Mouse (Mus musculus) adipocyte (in vitro differentiated cells): ENCODE measurements around the gene Vamp2.
"Not testable (repeated sequence)": the region's sequence is repeated elsewhere in the genome, so short reads cannot be mapped to it uniquely, and the experiment has no call there.

ENCODE experiments used
- DNase-seq: peaks from one replicate; pipeline ENCODE4 v3.0.0-alpha.2; 2016; ENCODE audit warnings: low spot score

Gene Vamp2

DNA sequence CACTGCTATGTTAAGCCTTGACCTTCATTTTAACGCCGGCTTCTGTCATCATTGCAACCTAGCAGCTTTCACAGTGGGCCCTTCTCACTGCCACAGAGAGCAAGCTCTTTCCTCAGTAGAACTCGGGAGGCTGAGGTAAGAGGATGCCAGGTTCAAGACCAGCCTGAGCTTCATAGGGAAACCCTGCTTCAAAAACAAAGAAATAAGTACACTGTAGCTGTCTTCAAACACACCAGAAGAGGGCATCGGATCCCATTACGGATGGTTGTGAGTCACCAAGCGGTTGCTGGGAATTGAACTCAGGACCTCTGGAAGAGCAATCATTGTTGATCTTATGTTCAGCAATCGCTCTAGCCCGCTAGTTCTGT lies 7.5 kb upstream of the Vamp2 start:
- no peak for DNase-seq

DNA sequence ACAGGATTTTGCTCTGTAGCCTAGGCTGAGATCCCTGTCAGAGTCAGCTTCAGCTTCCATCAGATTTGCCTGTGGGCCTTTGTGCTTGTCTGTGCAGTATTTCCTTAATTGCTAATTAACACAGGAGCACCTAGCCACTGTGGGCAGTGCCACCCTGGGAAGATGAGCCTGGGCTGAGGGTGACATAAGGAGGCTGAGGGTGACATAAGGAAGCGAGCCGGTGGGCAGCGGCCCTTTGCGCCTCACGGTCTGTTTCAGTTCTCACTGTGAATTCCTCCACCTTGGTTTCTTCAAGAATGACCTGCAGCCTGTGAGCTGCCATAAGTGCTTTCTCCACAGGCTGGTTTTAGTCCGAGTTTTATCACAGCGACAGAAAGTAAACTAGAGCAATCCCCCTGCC lies 6.7 kb upstream of the Vamp2 start:
- DNase-seq: no peak

DNA sequence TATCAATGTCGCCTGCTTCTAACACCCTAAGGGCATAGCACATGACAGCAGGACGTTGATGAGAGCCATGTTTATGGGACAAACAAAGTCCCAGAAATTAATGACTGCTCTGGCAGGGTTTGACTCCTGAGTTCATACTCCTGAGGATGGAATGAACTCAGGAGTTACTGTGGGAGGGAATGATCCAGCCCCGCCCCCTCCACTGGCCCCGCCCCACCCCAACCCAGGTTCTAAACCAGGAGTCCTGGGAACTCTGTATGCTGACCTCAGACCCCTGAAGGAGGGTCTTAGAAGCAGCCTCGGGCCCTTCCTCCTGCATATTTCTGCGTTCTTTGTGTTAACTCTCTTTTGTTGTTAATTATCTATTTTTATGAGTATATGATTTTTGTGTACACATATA lies 2.7 kb upstream of the Vamp2 start:
- DNase-seq: no peak

DNA sequence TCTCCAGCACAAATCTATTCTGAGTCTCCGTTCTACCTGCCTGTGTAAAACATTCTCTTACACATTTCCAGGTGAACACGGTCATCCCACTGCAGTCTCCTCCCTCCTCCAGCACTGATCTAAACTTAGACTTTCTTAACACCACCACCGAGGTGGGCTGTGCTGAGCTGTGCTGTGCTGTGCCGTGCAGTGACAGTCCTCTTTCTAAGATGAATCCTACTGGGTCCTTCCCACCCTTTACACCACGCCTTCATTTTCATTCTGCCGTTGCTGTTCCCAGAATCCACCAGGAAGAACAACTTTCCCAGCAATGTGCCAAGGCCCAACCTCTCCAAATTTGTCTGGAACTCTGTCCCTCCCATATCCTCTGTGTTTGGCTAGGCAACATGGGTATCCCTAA lies 1.9 kb upstream of the Vamp2 start:
- DNase-seq: no peak

DNA sequence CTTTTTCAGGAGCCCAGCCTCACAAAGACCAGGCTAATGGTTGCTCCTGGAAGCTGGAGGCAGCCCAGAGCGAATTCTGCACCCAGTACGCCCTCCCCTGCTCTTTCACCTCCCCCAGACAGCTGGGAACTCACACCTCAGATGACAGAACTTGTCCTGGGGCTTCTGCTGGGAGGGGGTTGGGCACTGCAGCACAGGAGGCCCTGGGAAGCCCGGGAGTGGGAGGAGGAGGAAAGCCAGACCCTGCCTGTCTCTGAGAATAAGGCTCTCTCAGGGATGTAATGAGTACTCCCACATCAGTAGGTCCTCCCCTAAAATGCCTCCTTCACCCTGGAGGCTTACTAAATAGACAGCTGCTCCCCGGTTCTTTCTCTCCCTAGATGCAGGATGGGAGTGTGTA lies 1.2 kb upstream of the Vamp2 start:
- DNase-seq: no peak

DNA sequence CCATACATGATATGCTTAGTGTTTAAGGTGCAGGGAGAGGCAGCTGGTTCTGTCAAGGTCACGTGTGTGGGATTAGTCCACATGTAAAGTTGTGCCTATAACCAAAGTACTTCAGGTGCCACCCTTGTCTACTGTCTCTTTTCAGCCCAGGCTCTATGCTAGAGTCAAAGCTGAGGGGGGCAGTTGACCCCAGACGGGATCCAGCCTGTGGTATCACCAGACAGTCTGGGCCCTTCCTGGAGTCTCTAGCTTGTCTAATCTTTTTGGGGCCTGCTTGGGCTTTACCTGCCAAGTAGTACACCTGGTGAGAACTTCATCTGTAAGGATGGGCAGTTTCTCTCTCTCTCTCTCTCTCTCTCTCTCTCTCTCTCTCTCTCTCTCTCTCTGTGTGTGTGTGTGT lies 693 bp upstream of the Vamp2 start:
- no peak for DNase-seq

DNA sequence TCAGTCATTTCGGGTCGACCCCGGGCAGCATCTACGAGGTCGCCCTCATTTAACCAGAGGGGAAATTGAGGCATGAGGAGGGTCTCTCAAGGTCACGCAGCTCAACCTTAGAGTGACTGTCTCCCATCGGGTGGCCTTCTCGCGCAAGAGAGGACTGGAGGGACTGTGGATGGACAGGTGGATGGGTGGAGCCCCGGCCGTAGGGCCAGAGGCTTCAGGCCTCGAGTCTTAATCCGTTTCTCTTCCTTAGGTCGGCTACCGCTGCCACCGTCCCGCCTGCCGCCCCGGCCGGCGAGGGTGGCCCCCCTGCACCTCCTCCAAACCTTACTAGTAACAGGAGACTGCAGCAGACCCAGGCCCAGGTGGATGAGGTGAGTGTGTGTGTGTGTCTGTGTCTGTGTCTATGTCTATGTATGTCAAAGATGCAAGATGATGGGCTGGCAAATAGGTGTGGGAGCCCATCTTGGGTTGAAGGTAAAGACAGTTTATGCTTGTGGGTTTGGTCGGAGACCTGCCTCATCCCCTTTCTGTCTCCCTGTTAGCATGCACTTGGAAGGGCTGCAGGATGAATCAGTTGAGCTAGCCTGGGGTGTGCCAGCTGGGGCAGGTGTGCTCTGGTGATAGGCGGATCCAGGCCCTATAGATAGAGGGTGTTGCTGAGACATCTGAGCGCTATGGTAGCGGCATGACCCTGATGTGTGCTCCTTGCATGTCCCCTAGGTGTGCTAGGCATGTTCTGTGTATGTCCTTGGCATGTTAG lies 746 bp downstream of the Vamp2 start:
- DNase-seq: peak; percentile 39

DNA sequence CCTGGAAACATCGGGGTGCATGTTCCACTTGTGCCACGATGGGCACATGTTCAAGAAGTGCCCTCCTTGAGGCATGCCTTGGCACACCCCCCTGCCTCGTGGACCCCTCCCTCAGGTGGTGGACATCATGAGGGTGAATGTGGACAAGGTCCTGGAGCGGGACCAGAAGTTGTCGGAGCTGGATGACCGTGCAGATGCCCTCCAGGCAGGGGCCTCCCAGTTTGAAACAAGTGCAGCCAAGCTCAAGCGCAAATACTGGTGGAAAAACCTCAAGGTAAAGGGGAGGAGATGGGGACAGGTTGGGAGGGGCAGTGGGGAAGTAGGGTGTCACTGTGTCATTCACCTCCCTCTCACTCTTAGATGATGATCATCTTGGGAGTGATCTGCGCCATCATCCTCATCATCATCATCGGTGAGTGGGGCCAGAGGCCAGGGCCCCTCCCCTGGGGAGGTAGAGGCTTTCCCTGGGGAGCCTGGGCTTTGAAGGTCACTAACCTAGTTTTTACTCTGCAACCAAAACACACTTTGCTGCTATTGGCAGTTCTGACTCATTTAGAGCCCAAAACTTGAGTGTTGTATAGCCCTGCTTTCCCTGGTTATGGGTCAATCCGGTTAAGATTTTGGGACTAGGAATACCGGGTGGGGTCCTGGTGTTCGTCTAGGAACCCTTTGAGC lies 1.5 kb downstream of the Vamp2 start:
- DNase-seq: no peak

DNA sequence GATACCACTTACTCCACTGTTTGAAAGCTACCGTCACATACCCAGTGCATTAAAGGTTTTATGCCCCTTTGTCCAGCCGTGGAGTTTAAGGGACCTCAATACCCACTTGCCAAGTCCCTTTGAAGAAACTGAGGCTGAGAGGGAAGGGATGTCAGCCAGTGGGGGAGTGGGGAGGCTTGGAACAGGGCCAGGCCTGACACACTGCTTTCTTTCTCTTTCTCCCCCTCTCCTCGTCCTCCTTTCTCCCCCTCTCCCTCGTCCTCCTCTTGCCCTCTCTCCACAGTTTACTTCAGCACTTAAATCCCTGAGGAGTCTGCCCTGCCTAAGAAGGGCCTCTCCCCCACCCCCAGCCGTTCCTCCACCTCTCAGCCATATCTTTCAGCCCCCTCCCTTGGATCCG lies 2.1 kb downstream of the Vamp2 start:
- DNase-seq: no peak

DNA sequence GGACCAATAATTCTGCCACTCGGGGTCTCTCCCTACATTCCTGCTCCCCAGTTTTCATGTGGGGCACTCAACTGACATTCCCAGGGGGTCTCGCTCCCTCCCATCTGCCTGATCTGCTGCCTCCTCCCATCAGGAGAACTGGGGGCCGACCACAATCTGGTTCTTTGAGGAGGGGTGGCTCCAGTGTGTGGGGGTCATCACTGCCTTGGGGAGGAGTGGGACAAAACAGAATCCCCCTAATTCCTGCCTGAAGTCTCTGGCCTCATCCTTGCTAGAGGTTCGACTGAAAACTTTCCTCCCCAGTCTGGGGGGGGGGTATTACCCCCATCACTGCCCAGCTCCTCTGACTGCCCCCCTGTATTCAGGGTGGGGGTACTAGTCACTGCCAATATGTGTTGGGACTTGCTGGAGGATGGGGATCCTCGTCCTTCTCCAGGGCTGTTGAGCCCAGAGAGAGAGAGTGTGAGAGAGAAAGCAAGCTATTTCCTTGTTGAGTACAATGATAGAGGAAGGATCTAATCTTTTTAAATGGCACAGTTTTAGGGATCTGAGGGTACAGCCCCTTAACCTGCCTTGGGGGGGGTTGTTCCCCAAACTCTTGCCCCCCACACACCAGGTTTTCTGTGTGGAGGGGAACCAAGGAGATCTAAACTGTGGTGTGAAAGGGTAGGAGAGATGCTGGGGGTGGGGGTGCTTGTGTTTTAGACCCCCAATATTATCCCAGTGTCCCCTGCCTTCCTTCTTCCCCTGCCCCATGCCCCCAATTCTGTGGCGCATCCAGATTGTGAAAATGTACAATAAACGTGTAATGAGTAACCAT lies 3.5 kb downstream of the Vamp2 start:
- no peak for DNase-seq

DNA sequence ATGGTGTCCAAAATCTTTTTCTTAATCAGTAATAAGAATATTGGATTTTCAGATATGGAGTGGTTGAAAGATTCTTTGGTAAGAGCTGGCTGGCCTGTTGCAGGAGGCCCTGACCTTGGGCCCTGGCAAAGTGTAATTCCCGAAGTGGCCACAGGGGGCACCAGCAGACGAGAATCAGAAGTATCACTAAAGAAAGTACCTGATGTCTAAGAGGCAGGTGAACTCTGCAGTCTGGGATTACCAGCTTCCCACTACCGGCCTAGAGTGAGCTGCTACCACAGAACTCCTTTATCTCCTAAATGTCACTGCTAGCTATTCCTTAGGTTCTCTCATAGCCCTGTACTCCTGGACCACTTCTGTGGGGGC lies 4.1 kb downstream of the Vamp2 start:
- peak; percentile 86 for DNase-seq

DNA sequence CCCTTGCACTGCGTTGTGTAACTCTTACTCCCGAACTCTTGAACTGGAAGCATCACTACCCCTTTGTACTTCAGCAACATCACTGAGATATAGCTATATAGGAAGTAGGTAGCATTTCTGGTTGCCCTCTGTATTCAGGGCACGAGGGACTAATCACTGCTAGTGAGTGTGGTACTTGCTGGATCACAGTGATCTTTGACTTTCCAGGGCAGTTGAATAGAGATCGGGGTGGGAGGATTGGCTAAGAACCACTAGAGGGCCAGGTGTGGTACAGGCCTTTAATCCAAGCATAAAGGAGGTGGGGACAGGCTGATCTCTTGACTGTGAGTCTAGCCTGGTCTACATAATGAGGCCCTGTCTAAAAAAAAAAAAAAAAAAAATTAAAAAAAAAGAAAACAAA lies 4.6 kb downstream of the Vamp2 start:
- DNase-seq: no peak

DNA sequence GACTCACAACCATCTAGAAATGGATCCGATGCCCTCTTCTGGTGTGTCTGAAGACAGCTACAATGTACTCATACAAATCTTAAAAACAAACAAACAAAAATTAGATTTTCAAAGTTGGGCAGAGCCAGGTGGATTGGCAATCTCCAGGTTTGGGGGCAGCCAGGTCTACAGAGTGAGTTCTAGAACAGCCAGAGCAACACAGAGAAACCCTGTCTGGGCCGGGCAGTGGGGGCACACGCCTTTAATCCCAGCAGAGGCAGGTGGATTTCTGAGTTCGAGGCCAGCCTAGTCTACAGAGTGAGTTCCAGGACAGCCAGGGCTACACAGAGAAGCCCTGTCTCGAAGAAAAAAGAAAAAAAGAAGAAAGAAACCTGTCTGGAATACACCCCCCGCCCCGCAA lies 5.6 kb downstream of the Vamp2 start:
- not testable (repeated sequence) for DNase-seq

DNA sequence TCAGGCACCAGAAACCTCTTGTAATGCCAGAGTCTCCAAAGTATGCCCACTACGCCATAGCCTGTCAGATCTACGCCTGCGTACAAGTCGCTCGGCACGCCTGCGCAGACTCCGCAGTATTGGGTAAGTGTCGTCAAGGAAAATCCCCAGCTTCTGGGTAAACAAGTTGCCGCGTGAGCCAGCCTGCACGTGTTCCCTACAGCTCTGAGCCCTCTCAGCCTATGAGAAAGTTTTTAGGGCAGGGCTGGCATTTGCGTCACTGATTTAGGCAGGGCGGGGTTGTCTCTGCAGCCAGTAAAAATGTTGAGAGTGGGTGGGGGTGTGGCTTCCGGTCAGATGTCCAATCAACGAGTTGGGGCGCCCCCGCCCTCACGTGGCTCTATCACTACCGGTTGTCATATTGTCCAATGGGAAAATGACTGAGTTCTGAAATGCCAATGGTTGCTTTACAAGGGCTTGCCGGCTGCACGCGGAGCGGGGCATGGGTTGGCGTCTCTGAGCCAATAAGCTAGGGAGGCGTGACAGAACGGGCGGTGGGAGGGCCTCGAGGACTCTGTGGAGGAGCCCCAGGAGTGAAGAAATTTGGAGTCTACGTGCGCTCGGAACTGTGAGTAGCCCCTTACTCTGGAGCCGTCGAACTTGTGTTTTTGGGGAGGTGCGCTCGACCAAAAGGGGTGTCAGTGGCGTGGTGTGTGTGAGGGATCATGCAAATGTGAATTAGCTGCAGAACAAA lies 6.6 kb downstream of the Vamp2 start, which contains the start of gene Per1:
Gene Per1, plus strand, starts transcription at position 521 of the 733 bp plus-strand sequence.
- peak; percentile 100 for DNase-seq

DNA sequence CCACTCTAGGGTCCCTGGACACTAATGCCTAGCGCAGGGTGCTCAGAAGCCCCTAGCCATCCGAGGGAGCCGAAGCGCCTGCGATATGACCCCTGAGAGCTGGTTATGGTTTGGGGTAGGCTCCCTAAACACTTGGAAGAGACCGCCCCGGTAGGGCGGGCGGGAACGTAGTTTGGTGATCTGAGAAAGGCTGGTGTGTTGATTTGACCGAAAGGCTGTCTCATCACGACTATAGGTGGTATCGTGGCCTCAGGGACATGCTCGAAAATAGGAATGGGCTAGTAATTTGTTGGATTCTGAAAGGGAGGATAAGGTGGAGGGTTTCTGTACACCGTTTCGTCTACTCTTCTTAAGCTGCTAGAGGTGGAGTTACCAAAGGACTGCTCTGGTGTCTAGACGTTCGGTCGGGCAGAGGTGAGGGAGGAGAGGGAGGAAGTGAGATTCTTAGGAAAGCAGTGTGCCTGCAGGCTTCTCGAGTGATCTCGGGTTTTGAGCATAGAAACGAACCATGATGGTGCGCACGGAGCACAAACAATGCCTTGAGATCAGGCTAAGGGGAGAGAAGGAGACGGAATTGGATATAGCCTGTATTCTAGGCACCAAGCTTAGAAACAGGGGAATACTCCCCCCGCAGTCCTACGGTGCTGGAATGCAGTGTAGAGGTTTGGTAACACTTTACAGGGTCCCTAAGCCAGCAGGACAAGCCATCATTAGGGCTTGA lies 7.4 kb downstream of the Vamp2 start:
- DNase-seq: peak; percentile 76

DNA sequence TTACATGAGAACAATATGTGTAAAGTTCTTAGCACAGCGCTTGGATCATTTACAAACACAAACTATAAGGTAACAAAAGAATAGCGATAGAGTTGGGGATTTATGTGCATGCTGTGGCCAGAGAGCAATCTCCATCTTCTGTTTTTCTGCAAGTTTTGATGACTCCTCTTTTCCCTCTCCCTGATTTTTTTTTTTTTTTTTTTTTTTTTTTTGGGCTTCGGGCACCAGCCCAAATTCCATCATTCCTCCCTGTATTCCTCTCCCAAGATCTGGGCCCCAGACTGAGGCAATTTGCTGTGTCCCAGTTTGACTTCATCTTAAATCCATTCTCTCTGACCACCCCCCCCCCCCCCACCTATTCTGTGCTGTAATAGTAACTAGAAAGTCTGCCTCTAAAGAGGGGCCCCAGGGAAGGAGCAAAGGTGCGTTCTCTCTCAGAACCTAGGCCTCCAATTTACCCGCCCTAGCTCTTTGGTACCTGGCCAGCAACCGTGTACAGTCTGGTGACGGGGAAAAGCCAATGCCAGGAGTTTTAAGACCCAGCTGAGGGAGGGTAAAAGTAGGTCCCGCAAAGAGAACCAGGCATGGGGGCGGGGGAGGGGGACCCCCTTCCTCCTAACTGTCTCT lies 8.2 kb downstream of the Vamp2 start:
- peak; percentile 90 for DNase-seq

DNA sequence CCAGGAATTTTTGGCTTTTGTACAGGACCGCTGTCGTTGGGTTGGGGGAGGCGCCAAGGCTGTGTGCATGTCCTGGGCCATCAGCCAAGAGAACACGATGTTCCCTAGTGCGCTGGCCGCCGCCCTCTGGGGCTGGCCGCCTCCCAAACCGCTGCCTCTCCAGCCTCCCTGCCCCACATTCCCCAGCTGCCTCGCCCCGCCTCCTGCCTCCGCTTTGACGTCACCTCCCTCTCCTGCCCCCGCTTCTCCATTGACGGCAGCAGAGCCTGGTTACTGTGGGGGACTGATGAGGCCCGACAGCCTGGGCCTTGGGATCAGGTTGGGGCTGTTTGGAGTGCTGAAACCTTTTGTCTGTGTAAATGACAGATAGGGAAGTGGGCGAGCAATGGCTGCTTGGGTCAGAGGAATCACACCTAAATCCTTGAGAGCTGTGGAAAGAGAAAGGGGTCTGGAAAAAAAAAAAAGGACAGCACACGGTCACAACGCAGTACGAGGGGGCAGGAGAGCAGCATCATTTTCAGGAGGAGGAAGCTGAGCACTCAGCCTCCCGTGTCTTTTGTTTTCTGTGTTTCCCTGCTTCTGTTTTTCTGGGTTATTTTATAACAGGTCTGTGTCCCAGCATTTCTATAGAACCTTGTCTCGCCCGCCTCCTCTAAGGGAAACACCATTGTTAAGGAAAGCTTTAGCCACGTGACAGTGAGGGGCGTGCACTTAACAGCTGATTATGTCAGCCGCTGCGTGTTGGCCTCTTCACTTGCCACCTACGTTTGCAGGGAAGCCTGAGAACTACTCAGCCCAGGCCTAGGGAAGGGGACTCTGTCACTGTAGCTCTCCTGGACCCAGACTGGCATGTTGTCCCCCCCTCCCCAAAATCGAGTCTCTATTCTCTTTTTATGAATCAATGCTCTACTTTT lies 9.0 kb downstream of the Vamp2 start:
- DNase-seq: peak; percentile 97

DNA sequence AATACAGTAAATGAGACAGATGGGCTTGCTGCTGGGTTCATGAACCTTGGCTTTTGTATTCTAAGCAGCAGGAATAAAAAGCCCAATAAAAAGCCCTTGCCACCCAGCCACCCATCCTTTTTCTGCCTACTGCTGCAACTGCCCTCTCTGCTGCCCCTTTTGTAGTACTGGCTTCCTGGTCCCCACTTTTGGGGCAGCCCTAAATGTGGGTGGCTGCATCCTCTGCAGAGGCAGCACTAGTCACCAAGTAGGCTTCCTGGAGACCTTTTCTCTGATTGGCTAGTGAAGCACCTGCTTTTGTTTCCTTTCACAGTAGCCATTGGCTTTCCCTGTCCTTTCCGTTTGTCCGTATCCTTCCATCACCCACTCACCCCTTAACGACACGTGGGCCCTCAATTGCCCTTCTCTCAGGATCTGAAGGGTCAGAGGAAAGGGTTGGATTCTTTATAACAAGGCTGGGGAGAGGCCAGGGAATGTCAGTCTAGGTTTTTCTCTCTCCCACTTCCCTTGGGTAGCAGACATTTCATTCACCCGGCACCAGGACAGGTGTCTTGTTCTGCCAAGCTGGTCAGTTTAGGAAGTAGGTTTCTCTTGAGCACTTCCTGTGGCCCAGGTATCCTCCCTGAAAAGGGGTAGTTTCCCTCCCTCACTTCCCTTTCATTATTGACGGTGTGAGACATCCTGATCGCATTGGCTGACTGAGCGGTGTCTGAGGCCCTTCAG lies 9.9 kb downstream of the Vamp2 start:
- DNase-seq: no peak

DNA sequence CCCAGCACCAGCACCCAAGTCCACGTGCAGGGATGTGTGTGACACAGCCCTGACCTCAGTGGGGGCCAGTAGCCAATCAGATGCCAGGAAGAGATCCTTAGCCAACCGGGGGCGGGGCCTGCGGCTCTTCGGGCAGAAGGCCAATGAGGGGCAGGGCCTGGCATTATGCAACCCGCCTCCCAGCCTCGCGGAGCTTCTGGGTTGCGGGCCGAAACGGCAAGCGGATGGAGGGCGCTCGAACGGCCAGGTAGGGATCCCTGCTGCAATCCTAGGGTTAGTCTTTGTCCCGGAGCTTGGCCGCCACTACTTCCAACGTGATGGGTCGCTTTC lies 10.4 kb downstream of the Vamp2 start:
- peak; percentile 97 for DNase-seq
